In genomic region chr2:167767962-167768361, GRCm38 (mm10) we compare ENCODE assay signal across 9 mouse cellular contexts.
DNase-seq lines count a peak whose midpoint lies in the region; ATAC-seq and TF ChIP-seq lines count a peak whose summit lies in the region.
"Had no signal": no experiment of that assay in that cellular context is flagged by ENCODE, and none has a peak within 500 bp of the region (broad histone marks: within the 10 kb centered on the region; RNA-seq: fewer than 3 reads in every experiment).

No protein-coding gene starts in this region.

- H3K27me3 ChIP-seq in hindbrain, embryonic 15.5 days = no peaks in the 10 kb centered on the region
- H3K27me3 ChIP-seq in hindbrain, embryonic 13.5 days = 0 out of 2 replicates have a peak, but pooled peaks cover 3% of the 10 kb centered on the region
- no peaks in the 10 kb centered on the region for H3K27me3 ChIP-seq in kidney, adult 2 months (replicated peaks; ENCODE audit: control insufficient read depth, insufficient read depth, low read length)

- no peak for TF ChIP-seq POLR2A in kidney, adult 2 months (IDR thresholded peaks at IDR 0.05; ENCODE audit: low read depth, low read length)

- H3K4me2 ChIP-seq in hindbrain, embryonic 15.5 days = no peak overlapping the region
- no peak overlapping the region for H3K4me2 ChIP-seq in hindbrain, embryonic 13.5 days

- WGBS in hindbrain, embryonic 15.5 days = 53% methylated on average over 13 of the region's 13 CpGs
- 80% methylated on average over 13 of the region's 13 CpGs for WGBS in hindbrain, embryonic 13.5 days
- WGBS in kidney, adult 2 months = 32% methylated on average over 13 of the region's 13 CpGs

- peak; percentile 40 for DNase-seq in right cerebral cortex, postnatal 14 days
- no peak for DNase-seq in right cerebral cortex, postnatal 25 days
- DNase-seq in kidney, adult 2 months = peak; percentile 94
- DNase-seq in testis, postnatal 10 days (ENCODE audit: low spot score) = peak; percentile 67
- no peak for DNase-seq in thymus, postnatal 14 days
- DNase-seq in cerebellum, adult 9-10 months = no peak

- peaks cover 9% of the 10 kb centered on the region for H3K4me1 ChIP-seq in hindbrain, embryonic 15.5 days (replicated peaks)
- peaks cover 16% of the 10 kb centered on the region for H3K4me1 ChIP-seq in hindbrain, embryonic 13.5 days (replicated peaks)
- peaks cover 22% of the 10 kb centered on the region for H3K4me1 ChIP-seq in kidney, adult 2 months (ENCODE audit: control insufficient read depth, insufficient read depth, low read length)

- no peak overlapping the region for H3K9ac ChIP-seq in hindbrain, embryonic 15.5 days
- H3K9ac ChIP-seq in hindbrain, embryonic 13.5 days = no peak overlapping the region
- H3K9ac ChIP-seq: liver, embryonic 14.5 days had no signal

- 0 out of 2 replicates have a peak, but pooled peaks have one; percentile 21 for ATAC-seq in hindbrain, embryonic 15.5 days (ENCODE audit: low FRiP score, low read depth)
- ATAC-seq in hindbrain, embryonic 13.5 days (ENCODE audit: low FRiP score) = no peak

- no peaks in the 10 kb centered on the region for H3K36me3 ChIP-seq in hindbrain, embryonic 15.5 days
- H3K36me3 ChIP-seq in hindbrain, embryonic 13.5 days = no peaks in the 10 kb centered on the region
- no peaks in the 10 kb centered on the region for H3K36me3 ChIP-seq in kidney, adult 2 months (ENCODE audit: control insufficient read depth, insufficient read depth, low read length)

- no peak for TF ChIP-seq CTCF in kidney, adult 2 months (conservative IDR thresholded peaks at IDR 0.05; ENCODE audit: insufficient read depth, insufficient read length, low read depth, low read length)

- no peak overlapping the region for H3K4me3 ChIP-seq in hindbrain, embryonic 15.5 days
- no peak overlapping the region for H3K4me3 ChIP-seq in hindbrain, embryonic 13.5 days
- no peak overlapping the region for H3K4me3 ChIP-seq in kidney, adult 2 months (ENCODE audit: insufficient read depth, low read depth, low read length)

- H3K27ac ChIP-seq in hindbrain, embryonic 15.5 days (replicated peaks) = no peak overlapping the region
- no peak overlapping the region for H3K27ac ChIP-seq in hindbrain, embryonic 13.5 days
- H3K27ac ChIP-seq in kidney, adult 2 months (ENCODE audit: insufficient read depth, low read depth, low read length) = peak overlapping the region; percentile 32
- H3K27ac ChIP-seq: liver, embryonic 14.5 days had no signal

- H3K9me3 ChIP-seq in hindbrain, embryonic 15.5 days = no peaks in the 10 kb centered on the region
- no peaks in the 10 kb centered on the region for H3K9me3 ChIP-seq in hindbrain, embryonic 13.5 days

Comparison
In these comparisons a context has a peak if more than half of its experiments do, and no peak if none do; other contexts are left out.
1. DNase-seq: peak in right cerebral cortex, postnatal 14 days (single experiment), kidney, adult 2 months (single experiment) and testis, postnatal 10 days (single experiment); none in right cerebral cortex, postnatal 25 days (single experiment), thymus, postnatal 14 days (single experiment) and cerebellum, adult 9-10 months (single experiment).